Mouse (Mus musculus) mouse embryonic stem cell (cell line): ENCODE measurements around the gene Snx29.
"Not testable (repeated sequence)": the region's sequence is repeated elsewhere in the genome, so short reads cannot be mapped to it uniquely, and the experiment has no call there.

Experiments used
- in situ Hi-C, 2 experiments: fragments of 300-500 bp; cut with MboI; formaldehyde crosslinking; loops; 1 replicate in 1 of 2; 3 replicates in 1 of 2; pipeline ENCODE4 v1.14.3; 2019 to 2020; ENCODE audit warnings: low sequenced_read_pairs in 2 of 2, low pct_unique_long_range_greater_than_20kb in 1 of 2, mixed read lengths in 1 of 2; ENCODE audit not compliant: unreplicated experiment in 1 of 2

Snx29 gene

DNA sequence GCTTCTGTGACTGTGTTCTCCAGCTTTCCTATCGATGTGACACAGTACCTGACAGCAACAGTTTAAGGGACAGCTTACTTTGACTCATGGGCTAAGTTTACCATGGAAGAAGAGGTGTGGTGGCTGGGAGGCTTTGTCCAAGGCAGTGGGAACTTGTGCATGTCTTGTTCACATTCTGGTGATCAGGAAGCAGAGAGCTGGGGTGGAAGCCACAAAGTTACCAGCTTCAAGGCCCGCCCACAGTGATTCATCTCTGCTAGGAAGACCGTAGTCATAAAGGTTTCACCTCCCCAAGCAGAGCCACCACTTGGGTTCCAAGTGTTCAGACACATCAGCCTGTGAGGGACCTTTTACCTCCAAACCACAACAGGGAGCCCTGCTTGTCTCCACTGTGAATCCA lies 107.1 kb downstream of the Snx29 start:
- in situ Hi-C loops: no loop called here

- in situ Hi-C loops: no loop called here
These were observed 107.8 kb downstream of the Snx29 start for GRCm38 (mm10) chr16:11430520-11430919.

- in situ Hi-C loops: no loop called here
These were observed 111.1 kb downstream of the Snx29 start for GRCm38 (mm10) chr16:11433779-11434178.

DNA sequence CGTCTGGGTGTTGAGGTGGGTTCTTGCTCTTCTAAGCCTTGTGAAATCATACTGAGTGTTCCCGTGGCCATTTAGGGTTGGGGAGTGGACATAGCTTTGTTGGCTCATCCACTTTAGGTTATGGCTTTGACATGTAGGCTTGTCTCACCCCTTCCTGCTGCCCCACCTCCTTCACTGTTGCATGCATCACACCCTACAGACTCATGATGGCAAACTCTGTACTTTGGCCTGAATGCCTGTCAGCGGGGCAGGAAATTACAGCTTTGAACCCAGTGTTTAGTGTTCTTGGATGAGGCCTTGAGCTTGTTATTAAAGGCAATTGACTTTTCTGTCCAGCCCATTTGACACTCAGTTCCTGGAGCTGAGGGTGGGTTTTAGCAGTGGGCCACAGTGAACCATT lies 114.9 kb downstream of the Snx29 start:
- in situ Hi-C loops: no loop called here

DNA sequence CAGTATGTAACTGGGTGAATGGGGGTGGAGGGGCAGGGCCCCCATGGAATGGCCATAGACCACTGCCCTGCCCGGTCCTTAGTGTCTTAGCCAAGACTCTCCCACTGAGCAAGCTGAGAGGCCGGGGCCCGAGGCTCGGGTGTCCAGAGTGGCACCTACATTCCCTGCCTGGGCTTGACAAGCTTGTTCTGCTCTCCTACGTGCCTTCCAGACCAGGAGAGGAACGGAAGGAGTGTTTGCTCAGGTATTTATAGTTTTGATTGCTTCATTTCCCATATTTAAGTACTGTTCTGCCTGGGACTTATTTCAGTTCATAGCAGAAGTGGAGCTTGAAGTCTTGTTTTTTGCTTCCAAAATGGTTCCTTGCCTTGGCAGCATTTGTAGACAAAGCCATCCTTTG lies 116.7 kb downstream of the Snx29 start:
- in situ Hi-C loops: no loop called here

GRCm38 (mm10) chr16:11441616-11442015 lies 118.9 kb downstream of the Snx29 start:
- in situ Hi-C loops: no loop called here

GRCm38 (mm10) chr16:11442534-11442933 lies 119.8 kb downstream of the Snx29 start:
- in situ Hi-C loops: no loop called here

- in situ Hi-C loops: no loop called here
These were observed 121.9 kb downstream of the Snx29 start for GRCm38 (mm10) chr16:11444626-11445025.

DNA sequence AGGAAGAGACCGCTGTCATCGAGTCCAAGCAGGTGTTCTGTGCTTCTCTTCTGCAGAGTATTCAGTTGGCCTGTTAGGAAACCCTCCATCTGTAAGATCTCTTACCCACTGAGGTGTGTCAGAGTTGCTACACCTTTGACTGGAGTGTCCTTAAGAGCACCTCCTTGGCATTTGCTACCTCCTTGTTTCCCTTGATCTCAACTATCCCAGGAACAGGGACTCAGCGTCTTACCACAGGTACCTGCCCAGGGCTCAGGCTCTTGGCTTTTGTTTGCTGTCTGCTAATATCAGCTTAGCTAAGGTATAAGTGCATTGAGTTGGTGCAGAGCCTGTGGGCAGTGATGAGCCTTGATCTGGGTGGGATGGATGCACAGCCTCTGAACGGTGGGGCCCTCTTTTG lies 124.3 kb downstream of the Snx29 start:
- in situ Hi-C loops: no loop called here

- in situ Hi-C loops: no loop called here
These were observed 125.2 kb downstream of the Snx29 start for GRCm38 (mm10) chr16:11447905-11448304.

- in situ Hi-C loops: not testable (repeated sequence)
These were observed 126.0 kb downstream of the Snx29 start for GRCm38 (mm10) chr16:11448696-11449095.

DNA sequence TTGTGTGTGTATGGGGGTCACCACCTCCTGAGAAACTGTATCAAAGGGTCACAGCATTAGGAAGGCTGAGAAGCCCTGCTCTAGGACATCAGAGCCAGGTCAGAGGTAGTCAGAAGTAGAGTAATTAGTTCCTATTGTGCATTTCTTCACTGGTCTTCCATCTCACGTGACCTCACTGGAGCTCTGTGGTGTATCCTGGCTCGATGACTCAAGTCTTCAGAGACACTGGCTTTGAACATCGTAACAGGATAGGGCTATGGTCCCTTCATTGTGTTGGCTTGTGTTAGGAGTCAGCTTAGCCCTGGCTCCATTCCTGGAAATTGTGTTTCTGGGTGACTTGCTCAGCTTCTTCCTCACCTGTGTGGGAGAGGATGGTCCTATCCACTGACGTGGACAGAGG lies 126.6 kb downstream of the Snx29 start:
- in situ Hi-C loops: no loop called here

DNA sequence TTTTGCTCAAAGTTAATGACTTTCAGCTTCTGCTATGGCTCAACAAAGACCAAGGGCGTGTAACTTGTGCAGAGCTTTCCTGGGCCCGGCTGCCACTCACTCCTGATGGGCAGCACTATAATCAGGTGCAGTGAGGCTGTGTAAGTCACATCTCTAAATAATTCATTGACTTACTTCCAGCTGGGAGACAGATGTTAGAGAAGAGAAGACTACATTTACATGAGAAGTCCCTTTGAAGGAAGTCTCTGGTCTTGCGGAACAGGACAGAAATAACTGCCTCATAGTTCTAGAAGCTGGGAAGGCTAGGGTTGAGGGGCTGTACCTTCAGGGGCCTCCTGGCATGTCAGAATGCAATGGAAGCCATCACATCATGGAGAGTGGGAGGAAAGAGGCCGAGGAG lies 127.9 kb downstream of the Snx29 start:
- in situ Hi-C loops: no loop called here

GRCm38 (mm10) chr16:11454871-11455270 lies 132.2 kb downstream of the Snx29 start:
- in situ Hi-C loops: no loop called here

- in situ Hi-C loops: no loop called here
These were observed 132.9 kb downstream of the Snx29 start for GRCm38 (mm10) chr16:11455545-11456140.

DNA sequence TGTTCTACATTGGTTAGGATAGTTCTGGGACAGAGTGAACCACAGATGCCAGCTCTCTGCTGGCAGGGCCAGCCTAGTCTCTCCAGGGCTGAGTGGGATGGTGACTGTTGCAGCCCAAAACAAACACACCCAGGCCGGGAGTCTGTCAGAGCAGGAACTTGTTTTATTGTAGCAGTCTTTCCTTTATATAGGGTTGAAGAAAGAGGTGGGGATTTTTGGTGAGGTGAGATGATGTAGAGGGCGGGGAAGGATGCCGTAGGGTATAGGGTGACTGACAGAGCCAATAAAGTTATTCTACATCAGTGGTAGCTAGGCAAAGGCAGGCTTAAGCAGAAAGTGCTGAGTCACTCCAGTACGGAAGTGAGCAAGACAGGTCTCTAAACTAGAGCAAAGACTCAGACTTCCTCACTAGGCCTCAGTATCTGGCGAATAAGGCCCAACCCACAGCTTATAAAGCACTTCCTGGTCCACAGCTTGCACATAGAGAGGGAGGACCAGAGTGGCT lies 133.5 kb downstream of the Snx29 start:
- in situ Hi-C loops: no loop called here

DNA sequence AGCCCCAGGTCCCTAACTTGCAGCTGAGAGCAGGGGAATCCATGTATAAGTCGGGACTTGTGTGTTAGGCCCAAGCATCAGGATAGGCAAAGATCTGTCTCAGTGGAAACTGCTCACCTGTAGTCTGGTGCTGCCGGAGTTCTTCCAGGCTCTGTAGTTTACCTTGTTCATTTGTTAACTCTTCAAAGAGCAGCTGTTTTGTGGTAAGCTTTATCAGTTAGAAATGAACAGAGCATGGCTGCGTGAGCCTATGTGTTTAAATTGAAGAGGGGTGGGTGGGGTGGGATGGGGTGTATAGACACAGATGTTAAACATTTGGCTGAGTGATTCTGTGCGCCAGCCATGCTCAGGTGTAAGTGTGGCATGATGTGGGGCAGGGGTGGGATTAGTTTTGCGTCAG lies 134.4 kb downstream of the Snx29 start:
- in situ Hi-C loops: no loop called here

DNA sequence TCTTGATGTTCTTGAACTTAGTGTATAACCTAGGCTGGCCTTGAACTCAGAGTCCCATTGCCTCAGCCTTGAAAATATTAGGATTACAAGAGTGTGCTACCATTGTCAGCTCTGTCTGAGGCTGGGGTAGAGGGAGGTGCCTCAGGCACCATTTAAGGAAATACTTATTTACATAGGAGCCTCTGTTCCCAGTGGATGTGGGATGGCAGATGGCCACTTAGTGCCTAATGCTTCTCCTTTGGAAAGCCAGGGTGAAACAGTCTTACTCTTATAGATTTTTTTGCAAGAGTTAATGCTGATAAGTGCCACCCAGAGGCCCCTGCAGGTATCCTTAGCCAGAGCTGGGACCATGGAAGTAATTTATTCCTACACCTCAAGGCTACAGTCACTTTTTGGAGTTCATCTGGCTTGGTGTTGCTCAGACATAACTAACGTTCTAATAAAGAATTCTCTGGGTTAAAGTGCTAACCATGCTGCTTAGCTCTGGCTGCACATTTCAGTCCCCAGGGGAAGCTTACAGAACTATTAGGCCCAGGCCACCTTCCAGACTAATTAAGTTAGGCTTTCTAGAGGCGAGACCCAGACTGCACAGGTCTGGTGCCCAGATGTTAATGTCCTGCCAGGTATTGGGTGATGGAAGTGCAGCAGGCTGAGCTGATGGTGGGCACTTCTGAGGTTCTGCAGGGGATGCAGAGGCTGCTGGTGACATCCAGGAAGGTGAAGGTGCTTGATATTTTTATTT lies 135.1 kb downstream of the Snx29 start:
- in situ Hi-C loops: no loop called here

DNA sequence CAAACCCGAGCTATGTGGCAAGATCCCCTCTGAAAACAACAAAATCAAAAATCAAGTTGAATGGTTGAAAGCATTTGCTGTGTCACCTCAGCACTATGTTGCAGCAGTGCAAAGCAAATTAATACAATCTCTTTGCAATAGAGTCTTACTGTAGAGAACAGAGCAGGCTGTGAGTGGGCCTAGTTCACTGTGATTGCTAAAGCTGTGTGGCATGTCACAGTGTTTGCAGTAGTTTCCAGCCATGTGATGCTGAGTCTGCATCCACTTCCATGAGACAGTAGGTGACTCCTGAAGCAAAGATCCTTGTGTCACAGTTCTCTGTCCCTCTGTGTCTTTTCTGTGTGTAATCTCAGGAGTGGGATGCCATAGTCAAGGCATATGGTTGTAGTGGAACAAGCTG lies 137.5 kb downstream of the Snx29 start:
- in situ Hi-C loops: no loop called here

DNA sequence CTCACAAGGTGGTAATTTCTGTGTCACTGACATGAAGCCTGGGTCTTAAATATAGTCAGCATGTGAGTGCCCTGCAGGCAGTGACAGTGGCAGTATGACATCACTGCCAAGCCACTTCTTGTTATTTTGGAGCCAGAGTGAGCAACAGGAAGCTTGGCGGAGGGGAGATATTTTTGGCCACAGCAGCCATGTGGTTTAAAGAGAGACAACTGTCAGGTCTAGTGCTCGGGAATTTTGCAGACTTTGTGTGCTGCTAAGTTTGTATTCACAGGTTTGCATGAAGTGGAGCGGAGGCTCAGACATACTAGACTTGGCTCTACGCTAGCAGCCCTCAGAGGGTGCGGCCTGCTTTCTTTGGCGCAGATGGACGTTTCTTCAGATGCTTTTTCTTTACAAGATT lies 138.9 kb downstream of the Snx29 start:
- in situ Hi-C loops: no loop called here
